Mouse (Mus musculus): ENCODE results near the gene Sh2b1. TPM values are rescaled to one million over a fixed set of nuclear protein-coding genes. Genes with fewer than 3 reads are reported as not detected.
A peak's percentile ranks its signal among the peaks of the same experiment; 100 is the strongest.

Gene Sh2b1
- polyA plus RNA-seq, 1 experiment from 2014 or later, result 38.0 TPM

GRCm38 (mm10) chr7:126471853-126472252 lies 3.4 kb downstream of the Sh2b1 start:
- Histone ChIP-seq H3K27ac (ENCODE audit: low read depth, low read length) (no peak overlapping the region), H3K4me1 (replicated peaks; ENCODE audit: control insufficient read depth, insufficient read depth, low read length) (no peaks in the 10 kb centered on the region; the same call in 1 of the 2 replicates), H3K36me3 (ENCODE audit: control insufficient read depth, insufficient read depth, low read length) (peaks cover 12% of the 10 kb centered on the region)

GRCm38 (mm10) chr7:126471361-126471760 lies 3.9 kb downstream of the Sh2b1 start:
- Histone ChIP-seq H3K27me3 (ENCODE audit: control insufficient read depth, insufficient read depth, low read length) (no peaks in the 10 kb centered on the region), H3K4me2 (replicated peaks; ENCODE audit: low read depth, low read length) (no peak overlapping the region), H3K9me3 (ENCODE audit: control insufficient read depth, low read length) (no peaks in the 10 kb centered on the region), H3K4me1 (replicated peaks; ENCODE audit: control insufficient read depth, insufficient read depth, low read length) (no peaks in the 10 kb centered on the region; the same call in 1 of the 2 replicates), H3K4me3 (ENCODE audit: low read depth, low read length) (no peak overlapping the region), H3K36me3 (ENCODE audit: control insufficient read depth, insufficient read depth, low read length) (peaks cover 12% of the 10 kb centered on the region), H3K27ac (ENCODE audit: low read depth, low read length) (no peak overlapping the region), H3K9ac (ENCODE audit: low read depth, low read length) (no peak overlapping the region)
- 91% methylated on average over 5 of the region's 5 CpGs for WGBS
- ATAC-seq (ENCODE audit: low FRiP score) (no peak), DNase-seq (ENCODE audit: low spot score) (no peak)

More at GRCm38 (mm10) chr7:126471853-126472252, 3.4 kb downstream of the Sh2b1 start:
- ATAC-seq (ENCODE audit: low FRiP score) (no peak), DNase-seq (ENCODE audit: low spot score) (no peak)
- Histone ChIP-seq H3K4me2 (replicated peaks; ENCODE audit: low read depth, low read length) (no peak overlapping the region), H3K9me3 (ENCODE audit: control insufficient read depth, low read length) (no peaks in the 10 kb centered on the region), H3K9ac (ENCODE audit: low read depth, low read length) (no peak overlapping the region), H3K27me3 (ENCODE audit: control insufficient read depth, insufficient read depth, low read length) (no peaks in the 10 kb centered on the region), H3K4me3 (ENCODE audit: low read depth, low read length) (no peak overlapping the region)
- WGBS, result 86% methylated on average over 4 of the region's 4 CpGs

- H3K9me3 ChIP-seq (ENCODE audit: control insufficient read depth, low read length), result no peaks in the 10 kb centered on the region
- WGBS, result 90% methylated on average over 6 of the region's 6 CpGs
- peaks cover 12% of the 10 kb centered on the region for H3K36me3 ChIP-seq (ENCODE audit: control insufficient read depth, insufficient read depth, low read length)
These were observed 5.1 kb downstream of the Sh2b1 start for GRCm38 (mm10) chr7:126470077-126470476.

GRCm38 (mm10) chr7:126467834-126468627 lies 7.2 kb downstream of the Sh2b1 start:
- Histone ChIP-seq H3K4me2 (replicated peaks; ENCODE audit: low read depth, low read length) (no peak overlapping the region), H3K9ac (ENCODE audit: low read depth, low read length) (no peak overlapping the region), H3K36me3 (ENCODE audit: control insufficient read depth, insufficient read depth, low read length) (peaks cover 12% of the 10 kb centered on the region), H3K4me1 (replicated peaks; ENCODE audit: control insufficient read depth, insufficient read depth, low read length) (no peaks in the 10 kb centered on the region), H3K9me3 (ENCODE audit: control insufficient read depth, low read length) (no peaks in the 10 kb centered on the region), H3K27me3 (ENCODE audit: control insufficient read depth, insufficient read depth, low read length) (no peaks in the 10 kb centered on the region), H3K4me3 (ENCODE audit: low read depth, low read length) (no peak overlapping the region), H3K27ac (ENCODE audit: low read depth, low read length) (no peak overlapping the region)
- ATAC-seq (ENCODE audit: low FRiP score) (no peak), DNase-seq (ENCODE audit: low spot score) (no peak)
- 93% methylated on average over 18 of the region's 18 CpGs for WGBS

More at GRCm38 (mm10) chr7:126470077-126470476, 5.1 kb downstream of the Sh2b1 start:
- H3K27ac ChIP-seq (ENCODE audit: low read depth, low read length), result no peak overlapping the region
- no peaks in the 10 kb centered on the region for H3K27me3 ChIP-seq (ENCODE audit: control insufficient read depth, insufficient read depth, low read length)
- DNase-seq (ENCODE audit: low spot score), result no peak
- no peak for ATAC-seq (ENCODE audit: low FRiP score)
- H3K4me2 ChIP-seq (replicated peaks; ENCODE audit: low read depth, low read length), result no peak overlapping the region
- H3K9ac ChIP-seq (ENCODE audit: low read depth, low read length), result no peak overlapping the region
- H3K4me1 ChIP-seq (replicated peaks; ENCODE audit: control insufficient read depth, insufficient read depth, low read length), result no peaks in the 10 kb centered on the region; the same call in 1 of the 2 replicates
- H3K4me3 ChIP-seq (ENCODE audit: low read depth, low read length), result no peak overlapping the region

GRCm38 (mm10) chr7:126467271-126467670 lies 8.0 kb downstream of the Sh2b1 start:
- 72% methylated on average over 5 of the region's 5 CpGs for WGBS
- H3K4me1 ChIP-seq (replicated peaks; ENCODE audit: control insufficient read depth, insufficient read depth, low read length), result no peaks in the 10 kb centered on the region
- DNase-seq (ENCODE audit: low spot score) (peak; percentile 51), ATAC-seq (ENCODE audit: low FRiP score) (no peak)
- H3K4me3 ChIP-seq (ENCODE audit: low read depth, low read length), result no peak overlapping the region
- no peak overlapping the region for H3K27ac ChIP-seq (ENCODE audit: low read depth, low read length)
- no peaks in the 10 kb centered on the region for H3K9me3 ChIP-seq (ENCODE audit: control insufficient read depth, low read length)
- no peak overlapping the region for H3K4me2 ChIP-seq (replicated peaks; ENCODE audit: low read depth, low read length)
- peaks cover 12% of the 10 kb centered on the region for H3K36me3 ChIP-seq (ENCODE audit: control insufficient read depth, insufficient read depth, low read length)
- no peaks in the 10 kb centered on the region for H3K27me3 ChIP-seq (ENCODE audit: control insufficient read depth, insufficient read depth, low read length)
- H3K9ac ChIP-seq (ENCODE audit: low read depth, low read length), result no peak overlapping the region

- Histone ChIP-seq H3K27me3 (ENCODE audit: control insufficient read depth, insufficient read depth, low read length) (no peaks in the 10 kb centered on the region), H3K9me3 (ENCODE audit: control insufficient read depth, low read length) (no peaks in the 10 kb centered on the region), H3K36me3 (ENCODE audit: control insufficient read depth, insufficient read depth, low read length) (peaks cover 8% of the 10 kb centered on the region), H3K4me1 (replicated peaks; ENCODE audit: control insufficient read depth, insufficient read depth, low read length) (no peaks in the 10 kb centered on the region), H3K9ac (ENCODE audit: low read depth, low read length) (no peak overlapping the region), H3K4me2 (replicated peaks; ENCODE audit: low read depth, low read length) (no peak overlapping the region), H3K4me3 (ENCODE audit: low read depth, low read length) (no peak overlapping the region), H3K27ac (ENCODE audit: low read depth, low read length) (no peak overlapping the region)
- DNase-seq (ENCODE audit: low spot score) (no peak), ATAC-seq (ENCODE audit: low FRiP score) (no peak)
- 92% methylated on average over 5 of the region's 5 CpGs for WGBS
These were observed 8.5 kb downstream of the Sh2b1 start for GRCm38 (mm10) chr7:126466707-126467106.

- Histone ChIP-seq H3K27ac (ENCODE audit: low read depth, low read length) (no peak overlapping the region), H3K27me3 (ENCODE audit: control insufficient read depth, insufficient read depth, low read length) (no peaks in the 10 kb centered on the region), H3K9me3 (ENCODE audit: control insufficient read depth, low read length) (no peaks in the 10 kb centered on the region), H3K9ac (ENCODE audit: low read depth, low read length) (no peak overlapping the region), H3K36me3 (ENCODE audit: control insufficient read depth, insufficient read depth, low read length) (peaks cover 6% of the 10 kb centered on the region; the same call in 1 of the 2 replicates), H3K4me1 (replicated peaks; ENCODE audit: control insufficient read depth, insufficient read depth, low read length) (no peaks in the 10 kb centered on the region), H3K4me2 (replicated peaks; ENCODE audit: low read depth, low read length) (no peak overlapping the region), H3K4me3 (ENCODE audit: low read depth, low read length) (no peak overlapping the region)
- WGBS, result 72% methylated on average over 9 of the region's 9 CpGs
- ATAC-seq (ENCODE audit: low FRiP score) (no peak), DNase-seq (ENCODE audit: low spot score) (no peak)
These were observed 9.1 kb downstream of the Sh2b1 start for GRCm38 (mm10) chr7:126466116-126466515.

GRCm38 (mm10) chr7:126465246-126466030 lies 9.8 kb downstream of the Sh2b1 start:
- WGBS, result 61% methylated on average over 7 of the region's 7 CpGs
- H3K9me3 ChIP-seq (ENCODE audit: control insufficient read depth, low read length), result no peaks in the 10 kb centered on the region
- H3K36me3 ChIP-seq (ENCODE audit: control insufficient read depth, insufficient read depth, low read length), result peaks cover 6% of the 10 kb centered on the region; the same call in 1 of the 2 replicates
- H3K27me3 ChIP-seq (ENCODE audit: control insufficient read depth, insufficient read depth, low read length), result no peaks in the 10 kb centered on the region
- H3K4me3 ChIP-seq (ENCODE audit: low read depth, low read length), result no peak overlapping the region
- H3K27ac ChIP-seq (ENCODE audit: low read depth, low read length), result no peak overlapping the region
- no peak for ATAC-seq (ENCODE audit: low FRiP score)
- no peak overlapping the region for H3K4me2 ChIP-seq (replicated peaks; ENCODE audit: low read depth, low read length)
- no peaks in the 10 kb centered on the region for H3K4me1 ChIP-seq (replicated peaks; ENCODE audit: control insufficient read depth, insufficient read depth, low read length)
- H3K9ac ChIP-seq (ENCODE audit: low read depth, low read length), result no peak overlapping the region
- no peak for DNase-seq (ENCODE audit: low spot score)

Measured in hindbrain, embryonic 11.5 days (tissue).